Mouse (Mus musculus): ENCODE measurements around the gene Ppp1r3c. TPM values are rescaled to one million over a fixed set of nuclear protein-coding genes. Genes with fewer than 3 reads are reported as not detected.

The Ppp1r3c gene
- polyA plus RNA-seq, 1 experiment from 2014 or later, result 53.3 TPM

Other genes with a start within 250 kb of the Ppp1r3c start
- 9.6 and 10.7 TPM in 2 replicates for gene Hectd2, start 182.0 kb downstream of the Ppp1r3c start, polyA plus RNA-seq (2016; fragmentation: Nextera tagmentation; extraction: Ambion mirVana)
- gene Tnks2, start 97.6 kb upstream of the Ppp1r3c start, polyA plus RNA-seq (2016; fragmentation: Nextera tagmentation; extraction: Ambion mirVana), result 76.5 and 81.3 TPM in 2 replicates
- 5.2 and 5.3 TPM in 2 replicates for gene Fgfbp3, start 183.0 kb upstream of the Ppp1r3c start, polyA plus RNA-seq (2016; fragmentation: Nextera tagmentation; extraction: Ambion mirVana)
- gene Btaf1, start 189.4 kb upstream of the Ppp1r3c start, polyA plus RNA-seq (2016; fragmentation: Nextera tagmentation; extraction: Ambion mirVana), result 13.8 and 14.1 TPM in 2 replicates

Measured in heart, embryonic 12.5 days (tissue).